Mouse (Mus musculus) regulatory T cell (primary cell): ENCODE measurements around the gene Got2.

Experiments used
- in situ Hi-C: fragments of 300-600 bp; cut with MboI, MseI; formaldehyde crosslinking; loops from one replicate; pipeline ENCODE4 v1.15.1; 2025; ENCODE audit warnings: high pct_unique_total_duplicates

The Got2 gene

GRCm38 (mm10) chr8:95888285-95889136 lies at the start of gene Got2:
Gene Got2, minus strand, starts transcription at chr8:95888547.
- in situ Hi-C loops = no loop called here

DNA sequence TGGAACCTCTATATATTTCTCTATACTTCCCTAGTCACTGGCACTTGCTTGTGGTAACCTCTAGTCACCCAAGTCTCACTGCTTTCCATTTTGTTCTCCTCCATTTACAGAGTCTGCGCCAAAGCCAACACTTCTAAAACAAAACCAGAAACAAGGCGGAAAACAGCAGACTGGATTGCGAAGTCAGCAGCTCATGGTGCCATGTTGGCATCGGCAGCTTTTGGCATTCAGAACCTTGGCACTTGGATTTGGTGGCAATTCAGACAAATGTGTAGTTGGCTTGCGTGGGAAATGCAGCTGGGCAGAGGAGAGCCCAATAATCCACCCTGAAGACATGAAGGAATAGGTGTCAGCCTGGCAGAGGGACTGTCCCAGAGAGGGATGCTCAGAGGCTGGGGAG lies 44.5 kb upstream of the Got2 start:
- in situ Hi-C loops = no loop called here

DNA sequence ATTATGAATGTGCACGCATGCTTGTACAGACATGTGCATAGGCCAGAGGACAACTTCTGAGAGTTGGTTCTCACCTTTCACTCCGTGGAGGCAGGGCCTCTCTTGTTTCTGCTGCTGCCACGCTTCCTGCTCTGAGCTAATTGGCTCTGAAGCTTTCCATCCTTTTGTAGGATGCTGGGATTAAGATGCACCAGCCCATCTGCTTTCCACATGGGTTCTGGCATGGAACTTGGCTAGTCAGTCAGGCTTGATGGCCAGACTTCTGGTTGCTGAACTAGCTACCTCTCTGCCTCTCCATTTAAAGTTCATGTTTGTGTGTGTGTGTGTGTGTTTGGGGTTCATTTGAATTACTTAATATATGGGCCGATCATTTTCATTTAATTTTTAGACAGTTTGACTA lies 41.5 kb upstream of the Got2 start:
- in situ Hi-C loops = no loop called here

- in situ Hi-C loops = no loop called here
Observed at GRCm38 (mm10) chr8:95916106-95916505, 27.8 kb upstream of the Got2 start.

DNA sequence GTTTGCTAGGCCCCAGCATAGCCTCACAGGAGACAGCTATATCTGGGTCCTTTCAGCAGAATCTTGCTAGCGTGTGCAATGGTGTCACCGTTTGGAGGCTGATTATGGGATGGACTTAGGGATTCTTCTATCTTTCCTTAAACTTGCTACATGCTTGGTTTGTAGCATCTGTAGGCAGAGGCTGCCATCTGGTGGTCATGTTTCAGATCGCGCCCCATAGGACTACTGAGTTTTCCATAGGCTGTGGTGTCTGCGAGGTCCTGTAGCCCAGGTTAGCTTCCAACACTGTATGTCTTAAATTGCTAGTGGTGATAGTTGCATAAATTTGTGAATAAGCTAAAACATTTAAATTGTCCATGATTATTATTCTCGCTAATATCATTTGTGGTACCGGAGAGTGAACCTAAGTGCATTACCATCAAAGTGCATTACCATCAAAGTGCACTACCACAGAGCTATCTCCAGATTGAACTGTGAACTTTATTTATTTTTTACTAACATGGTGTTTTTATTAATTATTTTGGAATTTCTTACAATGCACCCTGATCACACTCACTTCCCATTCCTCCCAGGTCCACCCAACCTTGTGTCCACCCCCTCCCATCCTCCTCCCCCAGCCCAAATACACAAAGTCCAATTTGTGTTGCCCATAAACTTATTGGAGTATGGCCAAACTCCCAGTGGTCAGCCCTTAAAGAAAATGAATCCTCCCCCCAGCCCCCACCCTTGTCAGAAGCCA lies 26.7 kb upstream of the Got2 start:
- in situ Hi-C loops = no loop called here

DNA sequence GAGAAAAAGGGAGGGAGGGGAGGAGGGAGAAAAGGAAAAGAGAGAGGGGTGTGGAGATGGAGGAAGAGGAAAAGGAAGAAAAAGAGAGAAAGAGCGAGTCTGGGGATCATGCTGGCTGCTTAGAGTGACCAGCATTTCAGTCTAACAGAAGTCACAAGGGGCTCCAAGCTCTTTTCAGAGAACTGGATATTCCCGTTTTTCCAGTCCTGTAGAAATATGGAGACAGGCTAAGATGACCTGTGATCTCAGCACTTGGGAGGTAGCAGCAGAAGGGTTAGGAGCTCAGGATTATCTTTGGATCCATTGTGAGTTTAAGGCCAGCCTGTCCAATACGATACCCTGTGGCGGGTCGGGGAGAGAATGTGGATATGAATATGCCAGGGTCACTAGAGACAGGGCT lies 22.9 kb upstream of the Got2 start:
- in situ Hi-C loops = no loop called here

- in situ Hi-C loops = no loop called here
Observed at GRCm38 (mm10) chr8:95907885-95908284, 19.5 kb upstream of the Got2 start.

DNA sequence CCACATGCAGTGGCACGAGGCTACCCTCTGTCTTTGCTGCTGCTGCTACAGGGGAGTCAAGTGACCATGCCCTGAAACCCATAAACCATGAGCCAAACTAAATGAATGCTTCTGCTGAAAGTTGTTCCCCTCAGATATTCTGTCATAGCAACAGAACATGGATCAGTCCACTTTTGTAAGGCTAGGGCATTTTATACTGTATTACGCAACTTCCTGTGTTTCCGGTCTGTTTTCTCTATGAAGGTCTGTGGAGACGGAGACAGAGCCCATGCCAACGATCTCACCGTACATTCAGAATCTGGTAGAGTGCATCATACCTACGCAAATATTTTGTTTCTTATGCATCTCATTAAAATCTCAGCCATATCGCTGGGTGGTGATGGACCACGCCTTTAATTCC lies 18.4 kb upstream of the Got2 start:
- in situ Hi-C loops = no loop called here

DNA sequence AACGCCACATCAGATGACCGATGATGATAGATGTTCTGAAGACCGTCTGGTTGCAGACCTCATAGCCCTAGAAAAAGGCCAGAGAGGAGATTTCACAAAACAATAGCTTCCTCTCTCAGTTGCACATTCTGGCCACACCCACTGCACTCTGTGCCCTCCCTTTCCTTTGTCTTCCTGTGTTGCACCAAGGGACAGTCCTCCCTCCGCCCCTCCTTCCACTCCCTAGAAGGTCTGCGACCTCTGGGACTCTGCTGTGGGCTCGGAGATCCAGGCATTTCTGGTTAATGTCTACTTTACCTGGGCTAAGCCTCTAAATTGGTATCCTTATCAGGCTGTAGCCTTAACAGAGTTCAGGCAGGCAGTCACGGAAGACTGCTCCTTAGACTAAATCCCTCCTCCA lies 13.5 kb upstream of the Got2 start:
- in situ Hi-C loops = no loop called here

DNA sequence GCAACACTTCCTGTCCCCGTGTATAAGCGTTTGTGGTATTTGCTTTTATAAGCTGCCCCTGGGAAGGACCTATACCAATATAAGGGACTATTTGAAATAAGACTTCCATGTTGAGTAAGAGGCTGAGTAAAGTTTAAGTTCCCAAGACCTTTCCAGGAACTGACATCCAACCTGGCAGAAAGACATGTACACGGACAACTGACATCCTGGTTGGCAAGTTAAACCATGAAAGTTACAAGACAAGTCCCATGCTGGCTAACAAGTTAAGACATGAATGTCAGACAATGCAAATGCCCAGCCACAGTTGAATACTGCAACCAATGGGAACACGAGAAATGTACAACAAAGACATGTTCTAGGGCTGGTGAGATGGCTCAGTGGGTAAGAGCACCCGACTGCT lies 5.4 kb upstream of the Got2 start:
- in situ Hi-C loops = no loop called here

DNA sequence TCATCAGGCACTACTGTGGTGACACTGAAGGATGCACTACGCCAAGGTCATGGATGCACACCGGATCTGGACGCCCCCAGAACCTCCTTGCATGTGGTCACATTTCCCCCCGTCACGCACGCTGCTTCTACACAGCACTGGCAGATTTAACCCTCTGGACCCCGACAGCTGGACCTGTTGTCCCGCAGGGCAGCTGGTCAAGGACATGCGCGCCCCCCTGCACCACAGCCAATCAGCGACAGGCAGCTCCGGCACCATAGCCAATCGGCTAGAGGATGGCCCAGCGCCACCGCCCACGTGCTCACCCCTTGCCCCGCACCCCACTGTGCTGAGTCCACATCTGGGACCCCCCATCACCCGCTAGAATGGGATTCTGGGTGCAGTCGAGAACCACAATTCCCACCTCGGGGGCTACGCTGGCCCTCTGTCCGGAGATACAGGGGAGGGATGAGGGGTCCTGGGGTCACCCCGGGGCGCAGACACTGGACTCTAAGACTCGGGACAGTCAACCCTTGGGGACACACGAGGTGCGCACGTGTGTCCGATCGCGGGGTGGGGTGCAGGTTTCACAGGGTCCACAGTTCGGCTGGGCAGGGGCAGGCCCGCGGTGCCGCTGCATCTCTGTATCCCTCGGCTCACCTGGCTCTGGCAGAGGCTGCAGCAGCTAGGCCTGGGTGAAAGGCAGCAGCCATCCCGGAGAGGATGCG lies 616 bp downstream of the Got2 start:
- in situ Hi-C loops = no loop called here

- in situ Hi-C loops = no loop called here
Observed at GRCm38 (mm10) chr8:95886647-95887577, 1.4 kb downstream of the Got2 start.

- in situ Hi-C loops = no loop called here
Observed at GRCm38 (mm10) chr8:95885966-95886365, 2.4 kb downstream of the Got2 start.

DNA sequence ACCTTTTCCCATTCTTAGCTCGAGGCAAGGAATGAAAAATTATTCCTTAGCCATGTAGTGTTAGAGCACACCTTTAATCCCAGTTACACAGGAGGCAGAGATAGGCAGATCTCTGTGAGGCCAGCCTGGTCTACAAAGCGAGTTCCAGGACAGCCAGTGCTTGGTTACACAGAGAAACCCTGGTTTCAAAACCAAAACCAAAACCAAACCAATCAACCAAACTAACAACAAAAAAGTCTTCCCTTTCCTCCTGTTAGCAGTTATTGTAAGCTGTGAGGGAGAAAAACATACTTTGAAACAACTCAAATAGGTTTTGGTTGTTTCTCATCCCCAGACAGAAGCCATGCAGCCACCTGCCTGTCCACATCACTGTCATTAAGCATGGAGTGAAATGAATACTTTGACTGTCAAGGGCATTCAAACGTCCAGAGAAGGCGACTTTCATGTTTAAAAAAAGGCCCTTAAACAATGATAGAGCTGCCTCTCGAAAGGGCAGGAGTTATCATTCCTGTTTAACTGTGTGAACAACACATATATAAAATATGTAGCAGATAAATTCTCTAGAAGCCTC lies 3.0 kb downstream of the Got2 start:
- in situ Hi-C loops = no loop called here

DNA sequence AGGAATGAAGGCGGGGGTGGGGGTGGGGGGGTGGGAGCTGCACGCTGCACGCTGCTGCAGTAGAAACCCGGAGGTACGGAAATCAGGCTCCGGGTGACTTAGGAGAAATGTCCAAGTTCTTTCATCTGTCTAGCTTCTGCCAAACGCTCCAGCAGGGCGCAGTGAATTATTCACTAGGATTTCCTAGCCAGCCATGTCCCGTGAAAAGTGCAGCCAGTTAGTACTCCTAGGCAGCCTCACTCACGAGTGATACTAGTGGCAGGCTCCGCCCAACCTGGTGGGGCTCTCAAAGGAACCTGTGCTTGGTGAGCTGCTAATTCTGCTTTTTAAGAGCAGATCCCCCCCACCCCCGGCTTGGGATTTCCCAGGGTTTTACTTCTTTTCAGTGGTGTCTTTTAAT lies 3.9 kb downstream of the Got2 start:
- in situ Hi-C loops = no loop called here

DNA sequence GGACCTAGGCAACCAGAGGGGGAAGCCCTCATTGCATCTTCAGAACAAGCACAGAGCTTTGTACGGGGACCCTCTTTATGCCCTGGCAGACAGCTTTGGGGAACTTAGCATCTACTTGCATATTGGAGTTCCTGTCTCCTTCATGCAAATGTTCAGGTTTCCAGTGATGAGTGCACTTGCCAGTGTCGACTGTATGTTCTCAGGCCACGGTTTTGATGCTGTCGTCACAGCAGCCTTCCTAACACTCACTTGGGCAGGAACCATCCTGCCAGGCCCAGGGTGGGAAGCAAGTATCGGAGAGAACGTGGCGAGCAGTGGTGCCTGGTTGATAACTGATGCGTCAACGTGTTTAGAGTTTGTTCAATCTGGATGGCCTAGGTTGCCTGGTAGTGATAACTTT lies 6.2 kb downstream of the Got2 start:
- in situ Hi-C loops = no loop called here

- in situ Hi-C loops = no loop called here
Observed at GRCm38 (mm10) chr8:95881576-95881975, 6.8 kb downstream of the Got2 start.

DNA sequence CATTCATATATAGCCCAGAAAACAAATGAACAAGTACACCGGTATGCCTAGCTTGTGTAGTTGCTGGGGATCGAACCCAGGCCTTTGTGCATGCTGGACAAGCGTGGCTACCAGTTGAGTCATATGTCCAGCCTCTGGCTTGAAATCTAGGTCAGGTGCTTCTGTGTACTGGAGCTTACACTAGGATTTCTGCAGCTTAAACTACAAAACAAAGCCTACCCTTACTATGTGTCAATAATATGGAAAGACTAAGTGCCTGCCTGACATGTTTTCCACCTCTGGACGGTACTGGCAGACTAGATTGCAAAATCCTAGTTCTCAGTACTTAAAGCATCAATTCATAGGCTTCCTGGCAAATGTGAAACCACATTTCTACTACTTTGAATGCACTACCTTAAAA lies 8.5 kb downstream of the Got2 start:
- in situ Hi-C loops = no loop called here

DNA sequence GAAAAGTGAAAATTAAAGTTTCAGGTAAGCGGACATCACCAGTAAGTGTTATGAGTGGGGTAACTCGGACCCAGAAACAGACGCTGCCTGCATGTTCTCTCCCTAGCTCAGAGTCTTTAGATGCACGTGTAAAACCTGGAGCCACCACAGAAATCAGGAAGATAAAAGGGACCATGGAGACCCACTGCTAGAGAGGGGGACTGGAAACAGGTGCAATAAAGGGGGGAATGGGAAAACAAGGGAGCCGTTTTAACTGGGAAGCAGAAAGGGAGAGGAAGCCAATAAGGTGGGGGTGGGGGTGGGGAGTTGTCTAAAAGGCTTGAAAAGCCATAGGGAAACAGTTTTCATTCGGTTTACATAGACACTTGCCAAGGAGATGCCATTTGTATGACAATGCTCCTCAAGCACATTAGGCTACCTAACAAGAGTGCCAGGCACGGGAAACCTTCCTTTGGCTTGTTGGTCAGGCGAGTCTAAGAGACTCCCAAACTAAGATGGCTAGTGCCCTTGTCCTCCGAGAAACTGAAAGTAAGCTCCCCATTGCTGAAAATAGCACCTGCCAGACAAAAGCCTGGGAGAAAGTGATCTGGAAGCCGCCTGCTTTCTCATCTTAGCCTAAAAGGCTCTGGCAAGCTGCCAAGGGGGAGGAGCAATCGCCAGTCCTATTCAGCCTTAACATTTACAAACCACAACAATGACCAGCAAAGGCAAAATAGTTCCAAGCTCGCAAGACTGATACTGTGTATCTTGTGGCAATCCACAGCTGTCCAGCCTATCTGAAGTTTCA lies 10.0 kb downstream of the Got2 start:
- in situ Hi-C loops = no loop called here

GRCm38 (mm10) chr8:95875270-95875669 lies 13.1 kb downstream of the Got2 start:
- in situ Hi-C loops = no loop called here
